Mouse (Mus musculus) left cerebral cortex, adult 2 months (tissue): ENCODE data around the gene Rnf121. TPM values are rescaled to one million over a fixed set of nuclear protein-coding genes. Genes with fewer than 3 reads are reported as not detected.

Experiments
- DNase-seq, 2 experiments: peaks; one replicate each; pipeline ENCODE4 v3.0.0; 2021 to 2022; ENCODE audit warnings: low spot score in 2 of 2, mixed read lengths in 1 of 2; ENCODE audit errors: extremely low spot score in 1 of 2
- H3K27ac ChIP-seq: fragments of 200-600 bp; 2 replicates; pipeline ENCODE4 v1.8.1; 2022
- H3K4me3 ChIP-seq: fragments of 200-600 bp; 2 replicates; pipeline ENCODE4 v1.8.1; 2022
- CTCF ChIP-seq: fragments of 200-600 bp; IDR thresholded peaks from 2 replicates; pipeline ENCODE4 v1.8.1; 2022; ENCODE audit warnings: antibody characterized with exemption, mild to moderate bottlenecking, moderate library complexity
- intact Hi-C: fragments of 180-260 bp; cut with DNase I; formaldehyde crosslinking; loops from one replicate; pipeline ENCODE4 v1.15.1; 2025
- total RNA-seq, 2 experiments: library from RNA; stranded (reverse); gene quantifications; 2 replicates each; pipeline ENCODE4 v1.2.3; 2021

The Rnf121 gene
- total RNA-seq, 2 experiments from 2014 or later = 51.1 to 53.9 TPM

GRCm38 (mm10) chr7:102016936-102017335 is 48.3 kb downstream of the Rnf121 start:
- DNase-seq = no peak
- Histone ChIP-seq H3K27ac (peak overlapping the region; percentile 57), H3K4me3 (no peak overlapping the region; the same call in 1 of the 2 replicates)
- TF ChIP-seq CTCF = no peak
- intact Hi-C loops = no loop called here

GRCm38 (mm10) chr7:102014995-102015394 is 50.3 kb downstream of the Rnf121 start:
- DNase-seq = no peak
- H3K4me3 ChIP-seq = no peak overlapping the region
- TF ChIP-seq CTCF = no peak
- intact Hi-C loops = no loop called here
- no peak overlapping the region for H3K27ac ChIP-seq

DNA sequence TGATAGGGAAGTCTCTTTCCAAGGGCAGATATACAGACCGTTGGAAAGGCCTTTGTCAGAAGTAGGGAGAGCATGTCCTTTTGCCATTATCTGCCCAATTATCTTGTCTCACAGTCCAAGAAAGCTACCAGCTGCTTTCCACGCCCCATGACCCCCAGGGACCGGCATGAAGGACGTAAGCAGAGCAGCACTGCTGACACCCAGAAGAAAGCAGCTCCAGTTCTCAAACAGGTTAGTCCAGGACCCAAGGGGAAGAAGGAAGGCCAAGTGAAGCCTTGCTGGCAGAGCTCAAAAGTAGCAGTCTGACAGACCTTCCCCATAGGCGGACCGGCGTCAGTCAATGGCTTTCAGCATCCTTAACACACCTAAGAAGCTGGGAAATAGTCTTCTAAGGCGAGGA is 51.9 kb downstream of the Rnf121 start:
- intact Hi-C loops = no loop called here
- no peak overlapping the region for H3K27ac ChIP-seq
- TF ChIP-seq CTCF = no peak
- no peak overlapping the region for H3K4me3 ChIP-seq
- DNase-seq = no peak

- intact Hi-C loops = no loop called here
- no peak for TF ChIP-seq CTCF
- DNase-seq = no peak
- no peak overlapping the region for H3K4me3 ChIP-seq
- H3K27ac ChIP-seq = no peak overlapping the region
These were observed 53.4 kb downstream of the Rnf121 start for GRCm38 (mm10) chr7:102011855-102012254.

DNA sequence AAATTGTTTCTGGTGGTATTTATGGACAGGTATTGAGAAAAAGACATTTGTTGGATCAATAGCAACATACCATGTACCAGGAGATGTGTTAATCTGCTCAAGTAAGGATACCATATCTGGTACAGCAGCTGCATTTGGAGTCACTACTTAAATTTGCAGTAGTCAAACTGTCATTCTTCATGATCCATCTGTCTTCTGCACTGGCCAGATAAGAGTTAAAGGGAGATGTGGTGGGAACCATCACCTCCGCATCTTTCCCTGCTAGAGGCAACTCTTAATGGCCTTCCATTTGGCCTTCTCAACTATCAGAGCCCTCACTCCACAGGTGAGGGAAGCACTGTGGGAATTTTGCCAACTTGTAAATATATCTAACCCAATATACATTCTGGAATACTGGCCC is 58.7 kb downstream of the Rnf121 start:
- no peak overlapping the region for H3K4me3 ChIP-seq
- DNase-seq = no peak
- intact Hi-C loops = no loop called here
- no peak for TF ChIP-seq CTCF
- H3K27ac ChIP-seq = no peak overlapping the region

DNA sequence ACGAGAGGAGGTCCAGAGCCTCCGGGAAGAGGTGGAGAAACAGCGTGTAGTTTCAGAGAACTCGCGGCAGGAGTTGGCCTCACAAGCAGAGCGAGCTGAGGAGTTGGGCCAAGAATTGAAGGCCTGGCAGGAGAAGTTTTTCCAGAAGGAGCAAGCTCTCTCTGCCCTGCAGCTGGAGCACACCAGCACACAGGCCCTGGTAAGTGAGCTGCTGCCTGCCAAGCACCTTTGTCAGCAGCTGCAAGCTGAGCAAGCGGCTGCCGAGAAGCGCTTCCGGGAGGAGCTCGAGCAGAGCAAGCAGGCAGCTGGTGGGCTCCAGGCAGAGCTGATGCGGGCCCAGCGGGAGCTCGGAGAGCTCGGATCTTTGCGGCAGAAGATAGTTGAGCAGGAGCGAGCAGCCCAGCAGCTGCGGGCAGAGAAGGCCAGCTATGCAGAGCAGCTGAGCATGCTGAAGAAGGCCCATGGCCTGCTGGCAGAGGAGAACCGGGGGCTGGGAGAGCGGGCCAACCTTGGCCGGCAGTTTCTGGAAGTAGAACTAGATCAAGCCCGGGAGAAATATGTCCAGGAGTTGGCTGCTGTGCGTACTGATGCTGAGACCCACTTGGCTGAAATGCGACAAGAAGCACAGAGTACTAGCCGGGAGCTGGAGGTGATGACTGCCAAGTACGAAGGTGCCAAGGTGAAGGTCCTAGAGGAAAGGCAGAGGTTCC is 64.2 kb downstream of the Rnf121 start:
- intact Hi-C loops = loop anchor here (1.0 to 5.0 kb wide), 2 partner anchors 31 to 349 kb away; no protein-coding TSS in a partner anchor
- Histone ChIP-seq H3K4me3 (no peak overlapping the region), H3K27ac (peak overlapping the region; percentile 12)
- no peak for DNase-seq
- TF ChIP-seq CTCF = no peak

DNA sequence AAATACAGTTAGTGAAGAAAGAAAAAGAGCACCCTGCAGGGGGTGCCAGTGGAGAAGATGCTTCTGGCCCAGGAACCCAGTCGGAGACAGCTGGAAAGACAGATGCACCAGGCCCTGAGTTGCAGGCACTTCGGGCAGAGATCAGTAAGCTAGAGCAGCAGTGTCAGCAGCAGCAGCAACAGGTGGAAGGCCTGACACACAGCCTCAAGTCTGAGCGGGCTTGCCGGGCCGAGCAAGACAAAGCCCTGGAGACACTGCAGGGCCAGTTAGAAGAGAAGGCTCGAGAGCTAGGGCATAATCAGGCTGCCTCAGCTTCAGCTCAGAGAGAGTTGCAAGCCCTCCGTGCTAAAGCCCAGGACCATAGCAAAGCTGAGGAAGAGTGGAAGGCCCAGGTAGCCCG is 65.0 kb downstream of the Rnf121 start:
- no peak for DNase-seq
- intact Hi-C loops = loop anchor here (5.0 kb wide), 1 partner anchor 348 kb away; no protein-coding TSS in a partner anchor
- TF ChIP-seq CTCF = no peak
- peak overlapping the region; percentile 12 for H3K27ac ChIP-seq
- H3K4me3 ChIP-seq = no peak overlapping the region

- Histone ChIP-seq H3K4me3 (no peak overlapping the region), H3K27ac (peak overlapping the region; percentile 37)
- DNase-seq = no peak
- no peak; the same call in none of the 2 replicates for TF ChIP-seq CTCF
- intact Hi-C loops = loop anchor here (2.0 to 5.0 kb wide), 2 partner anchors 79 to 347 kb away; no protein-coding TSS in a partner anchor
These were observed 65.7 kb downstream of the Rnf121 start for GRCm38 (mm10) chr7:101999461-102000151.

DNA sequence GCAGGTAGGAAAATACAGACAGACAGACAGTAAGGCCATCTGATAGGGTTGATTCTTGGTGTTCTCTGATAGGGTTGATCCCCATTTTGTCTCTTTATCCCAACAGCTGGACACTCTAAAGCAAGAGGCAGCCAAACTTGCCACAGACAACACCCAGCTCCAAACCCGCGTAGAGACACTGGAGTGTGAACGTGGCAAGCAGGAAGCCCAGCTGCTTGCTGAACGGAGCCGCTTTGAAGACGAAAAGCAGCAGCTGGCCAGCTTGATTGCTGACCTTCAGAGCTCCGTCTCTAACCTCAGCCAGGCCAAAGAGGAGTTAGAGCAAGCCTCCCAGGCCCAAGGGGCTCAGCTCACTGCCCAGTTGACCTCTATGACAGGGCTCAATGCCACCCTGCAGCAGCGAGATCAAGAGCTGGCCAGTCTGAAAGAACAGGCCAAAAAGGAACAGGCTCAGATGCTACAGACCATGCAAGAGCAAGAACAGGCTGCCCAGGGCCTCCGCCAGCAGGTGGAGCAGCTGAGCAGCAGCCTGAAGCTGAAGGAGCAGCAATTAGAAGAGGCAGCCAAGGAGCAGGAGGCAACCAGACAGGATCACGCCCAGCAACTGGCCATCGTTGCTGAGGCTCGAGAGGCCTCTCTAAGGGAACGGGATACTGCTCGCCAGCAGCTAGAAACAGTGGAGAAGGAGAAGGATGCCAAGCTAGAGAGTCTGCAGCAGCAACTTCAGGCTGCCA is 66.9 kb downstream of the Rnf121 start:
- no peak overlapping the region for H3K4me3 ChIP-seq
- peak overlapping the region; percentile 33; the same call in 1 of the 2 replicates for H3K27ac ChIP-seq
- intact Hi-C loops = loop anchor here (2.0 kb wide), 1 partner anchor 80 kb away; no protein-coding TSS in a partner anchor
- TF ChIP-seq CTCF = peak; percentile 99
- DNase-seq = peak; percentile 82 to 88

- no peak for DNase-seq
- Histone ChIP-seq H3K27ac (no peak overlapping the region), H3K4me3 (no peak overlapping the region)
- intact Hi-C loops = no loop called here
- no peak for TF ChIP-seq CTCF
These were observed 71.0 kb downstream of the Rnf121 start for GRCm38 (mm10) chr7:101994241-101994640.

DNA sequence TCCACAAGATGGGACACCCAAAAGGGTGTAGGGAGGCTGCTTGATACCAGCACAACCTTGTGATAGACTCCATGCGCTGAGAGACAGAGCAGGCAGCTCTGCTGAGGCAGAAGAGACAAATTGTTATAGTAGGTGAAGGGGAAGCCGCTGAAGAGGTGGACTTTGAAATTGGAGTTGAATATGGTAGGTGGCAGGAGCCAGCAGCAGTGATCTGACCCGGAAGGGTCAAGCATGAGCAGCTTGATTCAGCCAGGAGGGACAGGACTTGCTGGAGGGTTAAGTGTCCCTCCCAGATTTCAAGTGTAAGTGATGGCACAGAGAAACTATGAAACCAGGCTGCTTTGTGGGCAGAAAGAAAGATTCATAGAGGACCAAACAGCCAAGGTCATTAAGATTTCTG is 80.2 kb downstream of the Rnf121 start:
- no peak for TF ChIP-seq CTCF
- intact Hi-C loops = no loop called here

GRCm38 (mm10) chr7:101982735-101983134 is 82.5 kb downstream of the Rnf121 start:
- TF ChIP-seq CTCF = no peak
- intact Hi-C loops = no loop called here
- Histone ChIP-seq H3K27ac (no peak overlapping the region), H3K4me3 (no peak overlapping the region)
- DNase-seq = no peak

More for the DNA sequence above, 80.2 kb downstream of the Rnf121 start:
- Histone ChIP-seq H3K27ac (no peak overlapping the region), H3K4me3 (no peak overlapping the region)
- no peak for DNase-seq
